Mouse (Mus musculus) intestine, embryonic 14.5 days (tissue): ENCODE measurements around the gene Galp. TPM values are rescaled to one million over a fixed set of nuclear protein-coding genes. Genes with fewer than 3 reads are reported as not detected.

Source experiments
- ATAC-seq: fragments of 200-750 bp; cut with Nextera tagmentation; replicated peaks from 2 replicates; pipeline ENCODE4 v1.8.0; 2017; ENCODE audit warnings: low read depth, moderate number of reproducible peaks, moderate TSS enrichment, moderate library complexity; ENCODE audit not compliant: low FRiP score, low TSS enrichment
- DNase-seq: peaks from one replicate; pipeline ENCODE4 v3.0.0-alpha.2; 2018; ENCODE audit warnings: low spot score
- H3K27ac ChIP-seq: fragments of 300-500 bp; sonication (generic); 2 replicates; pipeline ENCODE4 v1.5.1; 2014; ENCODE audit warnings: low read depth, mild to moderate bottlenecking, control low read depth
- H3K27me3 ChIP-seq: fragments of 300-500 bp; sonication (generic); replicated peaks from 2 replicates; pipeline ENCODE4 v1.6.1; 2014; ENCODE audit warnings: low read length, control low read depth; ENCODE audit not compliant: control insufficient read depth, insufficient read depth
- H3K36me3 ChIP-seq: fragments of 300-500 bp; sonication (generic); 2 replicates; pipeline ENCODE4 v1.6.1; 2014; ENCODE audit warnings: low read length, control low read depth; ENCODE audit not compliant: control insufficient read depth, insufficient read depth
- H3K4me1 ChIP-seq: fragments of 300-500 bp; sonication (generic); replicated peaks from 2 replicates; pipeline ENCODE4 v1.6.1; 2014; ENCODE audit warnings: low read length, control low read depth, mixed read lengths; ENCODE audit not compliant: control insufficient read depth, insufficient read depth
- H3K4me2 ChIP-seq: fragments of 300-500 bp; sonication (generic); 2 replicates; pipeline ENCODE4 v1.6.1; 2014; ENCODE audit warnings: low read length
- H3K4me3 ChIP-seq: fragments of 300-500 bp; sonication (generic); 2 replicates; pipeline ENCODE4 v1.5.1; 2014; ENCODE audit warnings: low read depth, low read length, control low read depth, mixed read lengths
- H3K9ac ChIP-seq: fragments of 300-500 bp; sonication (generic); 2 replicates; pipeline ENCODE4 v1.6.1; 2014; ENCODE audit warnings: mild to moderate bottlenecking, low read length
- H3K9me3 ChIP-seq: fragments of 300-500 bp; sonication (generic); 2 replicates; pipeline ENCODE4 v1.6.1; 2016; ENCODE audit warnings: low read length, control low read depth; ENCODE audit not compliant: control insufficient read depth
- WGBS: fragments of 180-500 bp; shearing (Covaris S2); extraction: QIAGEN DNeasy Blood & Tissue Kit; methylation state at CpG from one replicate; pipeline ENCODE4 v1.1.7; 2014; 5-methylcytosine and 5-hydroxymethylcytosine counted together
- polyA plus RNA-seq: library from polyadenylated mRNA; unstranded; fragments of >200 nt; fragmentation: Nextera tagmentation; extraction: Ambion mirVana; gene quantifications from 2 replicates; pipeline ENCODE4 v1.2.1, GENCODE M21; 2014

Gene Galp
- polyA plus RNA-seq, 1 experiment from 2014 or later = not detected

DNA sequence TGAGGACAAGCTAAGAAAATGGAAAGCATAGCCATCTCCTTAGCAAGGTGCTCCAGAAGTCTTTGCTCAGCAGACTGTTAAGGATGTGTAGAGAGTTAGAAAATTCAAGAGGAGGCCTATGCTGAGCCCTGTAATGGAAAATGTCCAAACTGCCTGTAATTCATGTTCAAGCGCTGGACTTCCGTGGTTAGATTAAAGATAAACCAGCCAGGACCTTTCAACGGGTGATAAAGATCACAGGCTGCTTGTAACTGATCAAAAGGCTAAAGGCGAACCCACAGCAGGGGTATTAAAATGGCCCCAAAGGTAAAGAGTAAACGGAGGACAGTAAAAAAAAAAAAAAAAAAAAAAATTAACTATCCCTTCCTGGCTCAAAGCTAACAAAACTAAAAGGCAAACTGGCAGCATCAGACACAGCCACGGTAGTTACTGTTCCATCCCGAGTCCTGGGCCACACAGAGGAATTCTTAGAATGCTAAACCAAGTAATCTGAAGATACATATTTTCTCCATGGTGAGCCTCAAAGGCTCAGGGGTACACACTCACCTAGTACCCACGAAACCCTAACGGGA is 39.9 kb upstream of the Galp start:
- ATAC-seq (no peak), DNase-seq (no peak)
- Histone ChIP-seq H3K9me3 (no peaks in the 10 kb centered on the region), H3K4me3 (peak overlapping the region; percentile 82; the same call in 1 of the 2 replicates), H3K9ac (peak overlapping the region; percentile 94), H3K36me3 (no peaks in the 10 kb centered on the region), H3K4me2 (peak overlapping the region; percentile 74), H3K27me3 (no peaks in the 10 kb centered on the region), H3K27ac (peak overlapping the region; percentile 82; the same call in 1 of the 2 replicates), H3K4me1 (peaks cover 13% of the 10 kb centered on the region; the same call in 1 of the 2 replicates)
- 43% methylated on average over 9 of the region's 9 CpGs for WGBS

DNA sequence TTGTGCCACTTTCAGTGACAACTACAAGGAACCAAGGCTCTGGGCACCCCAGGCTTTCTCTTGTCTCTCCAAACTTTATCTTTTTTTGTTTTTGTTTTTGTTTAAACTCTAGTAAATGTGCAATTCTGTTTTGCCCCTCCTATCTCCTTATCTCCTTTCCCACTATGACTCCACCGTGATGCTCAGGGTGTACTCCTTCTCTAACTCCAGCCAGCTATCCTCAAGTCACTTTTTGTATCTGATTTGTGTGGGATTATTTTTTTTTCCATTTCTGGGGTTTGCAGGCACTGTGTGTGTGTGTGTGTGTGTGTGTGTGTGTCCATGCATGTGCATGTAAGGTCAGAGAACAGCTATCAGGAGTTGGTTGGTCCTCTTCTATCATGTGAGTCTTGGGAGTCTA is 39.4 kb upstream of the Galp start:
- Histone ChIP-seq H3K27ac (no peak overlapping the region), H3K4me1 (peaks cover 13% of the 10 kb centered on the region; the same call in 1 of the 2 replicates), H3K27me3 (no peaks in the 10 kb centered on the region), H3K9me3 (no peaks in the 10 kb centered on the region), H3K9ac (no peak overlapping the region), H3K36me3 (no peaks in the 10 kb centered on the region), H3K4me3 (no peak overlapping the region), H3K4me2 (peak overlapping the region; percentile 74; the same call in 1 of the 2 replicates)
- no peak for DNase-seq
- no peak for ATAC-seq
- 77% methylated on average over 1 of the region's 1 CpGs for WGBS

DNA sequence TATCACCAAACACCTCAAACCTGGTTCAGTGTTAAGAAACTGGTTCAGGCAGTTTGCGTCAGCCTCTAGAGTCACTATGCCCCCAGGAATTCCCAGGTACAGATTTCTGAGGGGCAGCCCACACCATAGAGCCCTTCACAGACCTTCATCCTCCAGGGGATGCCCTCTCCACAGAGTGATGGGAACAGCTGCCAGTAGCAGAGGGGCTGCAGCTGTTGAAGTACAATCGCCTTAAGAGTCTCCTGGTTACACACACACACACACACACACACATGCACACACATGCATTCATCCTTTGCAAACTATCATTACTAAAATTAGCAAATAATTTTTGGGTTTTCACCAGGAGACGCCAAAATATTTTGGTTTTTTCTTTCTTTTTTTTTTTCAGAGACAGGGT is 37.3 kb upstream of the Galp start:
- H3K4me3 ChIP-seq = no peak overlapping the region
- peaks cover 5% of the 10 kb centered on the region; the same call in 1 of the 2 replicates for H3K4me1 ChIP-seq
- ATAC-seq (no peak), DNase-seq (no peak)
- no peak overlapping the region for H3K4me2 ChIP-seq
- 71% methylated on average over 3 of the region's 3 CpGs for WGBS
- H3K27me3 ChIP-seq = no peaks in the 10 kb centered on the region
- H3K27ac ChIP-seq = no peak overlapping the region
- H3K36me3 ChIP-seq = no peaks in the 10 kb centered on the region
- H3K9me3 ChIP-seq = no peaks in the 10 kb centered on the region
- no peak overlapping the region for H3K9ac ChIP-seq

DNA sequence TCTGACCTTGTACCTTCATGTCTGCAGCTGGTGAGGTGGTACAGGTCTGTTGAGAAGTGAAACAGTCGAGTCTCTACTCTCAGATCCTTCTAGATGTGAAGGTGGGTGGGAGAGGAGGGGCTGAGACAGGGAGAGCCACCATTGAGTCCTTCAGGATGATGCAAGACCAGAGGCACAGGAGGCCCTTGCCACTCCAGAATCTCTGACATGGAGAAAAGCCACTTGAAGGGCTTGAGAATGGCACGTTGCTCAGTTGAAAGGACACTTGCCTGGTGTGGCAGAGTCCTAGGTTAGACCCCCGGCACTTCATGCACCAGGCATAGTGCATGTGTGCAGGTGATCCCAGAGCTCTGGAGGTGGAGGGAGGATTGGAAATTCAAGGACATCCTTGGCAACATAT is 35.3 kb upstream of the Galp start:
- H3K27me3 ChIP-seq = no peaks in the 10 kb centered on the region
- no peak overlapping the region for H3K27ac ChIP-seq
- H3K9me3 ChIP-seq = no peaks in the 10 kb centered on the region
- H3K4me1 ChIP-seq = peaks cover 3% of the 10 kb centered on the region; the same call in 1 of the 2 replicates
- H3K4me2 ChIP-seq = no peak overlapping the region
- H3K9ac ChIP-seq = no peak overlapping the region
- no peak for ATAC-seq
- no peak for DNase-seq
- WGBS = 57% methylated on average over 3 of the region's 3 CpGs
- no peaks in the 10 kb centered on the region for H3K36me3 ChIP-seq
- H3K4me3 ChIP-seq = no peak overlapping the region

DNA sequence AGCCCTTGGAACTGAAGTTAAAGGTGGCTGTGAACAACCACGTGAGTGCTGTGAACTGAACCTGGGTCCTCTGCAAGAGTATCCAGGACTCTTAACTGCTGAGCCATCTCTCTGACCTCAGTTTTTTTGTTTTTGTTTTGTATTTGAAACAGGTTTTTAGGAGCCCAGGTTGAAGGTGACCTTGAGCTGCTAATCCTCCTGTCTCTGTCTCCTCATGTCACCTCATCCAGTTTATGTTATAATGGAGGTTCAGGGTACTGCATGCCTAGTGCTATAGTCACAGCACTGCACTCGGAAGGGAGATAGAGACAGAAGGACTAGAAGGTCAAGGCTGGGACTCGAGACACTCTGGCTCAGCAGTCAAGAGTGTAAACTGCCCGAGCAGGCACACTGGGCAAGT is 34.7 kb upstream of the Galp start:
- ATAC-seq = no peak
- Histone ChIP-seq H3K36me3 (no peaks in the 10 kb centered on the region), H3K4me2 (no peak overlapping the region), H3K27ac (no peak overlapping the region), H3K9ac (no peak overlapping the region), H3K4me3 (no peak overlapping the region), H3K9me3 (no peaks in the 10 kb centered on the region), H3K4me1 (no peaks in the 10 kb centered on the region), H3K27me3 (no peaks in the 10 kb centered on the region)
- whole genome bisulfite sequencing = 78% methylated on average over 4 of the region's 4 CpGs
- no peak for DNase-seq

DNA sequence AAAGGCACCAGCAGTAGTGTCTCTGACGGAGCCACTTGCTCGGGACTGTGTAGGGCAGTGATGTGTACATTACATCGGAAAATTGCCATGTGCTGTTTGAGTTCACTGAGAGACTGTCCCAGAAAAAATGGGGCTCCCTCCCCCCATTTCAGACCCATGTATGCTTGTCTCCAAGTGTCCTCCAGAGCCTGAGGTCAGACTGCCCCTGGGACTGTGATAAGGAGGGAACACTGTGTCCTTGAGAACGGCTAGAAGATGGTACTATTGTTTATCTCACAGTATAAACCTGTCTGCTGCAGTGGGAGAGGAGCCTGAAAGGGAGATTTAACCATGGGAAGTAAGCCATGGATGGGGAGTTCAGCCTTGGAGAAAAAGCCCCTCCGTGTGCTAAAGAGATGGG is 32.2 kb upstream of the Galp start:
- Histone ChIP-seq H3K9ac (no peak overlapping the region), H3K9me3 (no peaks in the 10 kb centered on the region), H3K4me3 (no peak overlapping the region), H3K27ac (no peak overlapping the region), H3K4me1 (no peaks in the 10 kb centered on the region), H3K4me2 (no peak overlapping the region), H3K36me3 (no peaks in the 10 kb centered on the region), H3K27me3 (no peaks in the 10 kb centered on the region)
- no peak for ATAC-seq
- DNase-seq = no peak
- WGBS = 51% methylated on average over 5 of the region's 5 CpGs

DNA sequence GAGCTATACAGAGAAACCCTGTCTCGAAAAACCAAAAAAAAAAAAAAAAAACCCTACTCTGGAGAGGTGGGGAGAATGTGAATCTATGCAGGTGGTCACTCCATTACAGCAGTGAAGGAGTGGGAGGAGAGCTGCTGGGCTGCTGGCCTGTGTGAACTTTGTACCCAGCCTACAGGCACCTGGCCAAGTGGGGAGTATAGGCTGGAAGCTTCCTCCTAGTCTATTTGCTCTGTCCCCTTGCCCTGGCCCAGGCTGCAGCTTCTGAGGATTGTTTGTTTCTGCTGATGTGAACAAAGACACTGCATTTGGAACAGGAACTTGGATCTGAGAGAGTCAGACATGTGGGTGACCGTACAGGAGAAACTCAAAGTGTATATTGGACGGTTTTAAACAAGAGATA is 27.5 kb upstream of the Galp start:
- DNase-seq (no peak), ATAC-seq (no peak)
- Histone ChIP-seq H3K27ac (peak overlapping the region; percentile 65; the same call in 1 of the 2 replicates), H3K4me1 (peaks cover 14% of the 10 kb centered on the region), H3K9ac (no peak overlapping the region), H3K4me3 (no peak overlapping the region), H3K9me3 (no peaks in the 10 kb centered on the region), H3K27me3 (no peaks in the 10 kb centered on the region), H3K4me2 (no peak overlapping the region), H3K36me3 (no peaks in the 10 kb centered on the region)
- 67% methylated on average over 2 of the region's 3 CpGs for WGBS

DNA sequence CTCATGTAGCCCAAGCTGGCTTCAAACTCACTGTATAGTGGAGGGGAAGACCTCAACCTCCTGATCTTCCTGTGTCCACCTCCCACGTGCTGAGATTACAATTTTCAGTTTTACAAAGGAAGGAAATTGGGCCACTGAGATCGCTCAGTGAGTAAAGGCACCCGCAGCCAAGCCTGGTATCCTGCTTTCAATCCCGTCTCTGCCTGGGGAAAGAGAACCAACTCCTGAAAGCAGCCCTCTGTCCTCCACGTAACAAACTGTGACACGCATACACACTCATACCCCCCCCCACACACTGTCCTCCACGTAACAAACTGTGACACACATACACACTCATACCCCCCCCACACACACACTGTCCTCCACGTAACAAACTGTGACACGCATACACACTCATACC is 26.5 kb upstream of the Galp start:
- no peak overlapping the region for H3K9ac ChIP-seq
- H3K36me3 ChIP-seq = peaks cover 6% of the 10 kb centered on the region; the same call in 1 of the 2 replicates
- no peak overlapping the region for H3K4me2 ChIP-seq
- H3K9me3 ChIP-seq = no peaks in the 10 kb centered on the region
- no peaks in the 10 kb centered on the region for H3K27me3 ChIP-seq
- ATAC-seq = no peak
- no peak overlapping the region for H3K27ac ChIP-seq
- no peak for DNase-seq
- no peak overlapping the region for H3K4me3 ChIP-seq
- H3K4me1 ChIP-seq = peaks cover 14% of the 10 kb centered on the region
- 83% methylated on average over 9 of the region's 9 CpGs for WGBS

DNA sequence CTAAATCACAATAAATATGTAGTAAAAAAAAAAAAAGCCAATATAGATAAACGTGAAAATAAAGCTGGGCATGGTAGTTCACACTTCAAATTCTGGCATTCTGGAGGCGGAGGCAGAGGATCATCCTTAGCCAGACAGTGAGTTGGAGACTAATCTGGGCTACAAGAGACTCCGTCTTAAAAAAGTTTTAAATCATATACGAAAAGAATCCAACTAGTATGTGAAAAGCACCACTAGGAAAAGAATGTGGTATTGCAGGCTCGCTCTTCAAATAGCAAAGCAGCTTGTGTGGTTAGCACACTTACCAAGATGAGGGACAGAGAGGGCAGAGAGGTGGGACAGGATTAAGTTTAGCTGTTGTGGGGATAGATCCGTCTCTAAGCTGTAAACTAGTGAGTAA is 26.0 kb upstream of the Galp start:
- Histone ChIP-seq H3K36me3 (peaks cover 9% of the 10 kb centered on the region; the same call in 1 of the 2 replicates), H3K4me2 (peak overlapping the region; percentile 94), H3K9ac (no peak overlapping the region), H3K4me1 (peaks cover 14% of the 10 kb centered on the region), H3K4me3 (peak overlapping the region; percentile 51; the same call in 1 of the 2 replicates), H3K27ac (peak overlapping the region; percentile 77; the same call in 1 of the 2 replicates), H3K27me3 (no peaks in the 10 kb centered on the region), H3K9me3 (no peaks in the 10 kb centered on the region)
- DNase-seq = no peak
- WGBS = 49% methylated on average over 6 of the region's 6 CpGs
- no peak for ATAC-seq
